Mouse (Mus musculus): ENCODE results near the gene Myod1. TPM values are rescaled to one million over a fixed set of nuclear protein-coding genes. Genes with fewer than 3 reads are reported as not detected.
A peak's percentile ranks its signal among the peaks of the same experiment; 100 is the strongest.

Gene Myod1
- polyA plus RNA-seq, 1 experiment from 2014 or later = not detected

GRCm38 (mm10) chr7:46371104-46371503 is 5.2 kb upstream of the Myod1 start:
- H3K4me1 ChIP-seq (ENCODE audit: control insufficient read depth in 2 of 2, insufficient read depth in 2 of 2, low read length in 2 of 2) = no peaks in the 10 kb centered on the region
- peaks cover 52% of the 10 kb centered on the region for H3K27me3 ChIP-seq (ENCODE audit: control insufficient read depth, insufficient read depth, low read length)
- no peaks in the 10 kb centered on the region for H3K9me3 ChIP-seq (ENCODE audit: control insufficient read depth, low read length)
- H3K9ac ChIP-seq (ENCODE audit: low read length) = no peak overlapping the region
- no peak for ATAC-seq (ENCODE audit: insufficient number of reproducible peaks, insufficient read depth, low FRiP score, low read depth)
- no peak overlapping the region for H3K27ac ChIP-seq (replicated peaks in 1 of 2; ENCODE audit: control insufficient read depth in 1 of 2, insufficient read depth in 1 of 2, low read depth in 2 of 2, low read length in 2 of 2)
- no peak overlapping the region for H3K4me2 ChIP-seq (ENCODE audit: low read length)
- H3K36me3 ChIP-seq (ENCODE audit: control insufficient read depth, insufficient read depth, low read length) = no peaks in the 10 kb centered on the region
- H3K4me3 ChIP-seq (ENCODE audit: control insufficient read depth in 1 of 2, insufficient read depth in 1 of 2, low read depth in 1 of 2, low read length in 2 of 2) = no peak overlapping the region
- WGBS = 63% methylated on average over 4 of the region's 4 CpGs

DNA sequence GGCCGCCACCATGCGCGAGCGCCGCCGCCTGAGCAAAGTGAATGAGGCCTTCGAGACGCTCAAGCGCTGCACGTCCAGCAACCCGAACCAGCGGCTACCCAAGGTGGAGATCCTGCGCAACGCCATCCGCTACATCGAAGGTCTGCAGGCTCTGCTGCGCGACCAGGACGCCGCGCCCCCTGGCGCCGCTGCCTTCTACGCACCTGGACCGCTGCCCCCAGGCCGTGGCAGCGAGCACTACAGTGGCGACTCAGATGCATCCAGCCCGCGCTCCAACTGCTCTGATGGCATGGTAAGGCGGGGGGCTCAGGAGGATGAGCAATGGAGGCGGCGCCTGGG is 703 bp downstream of the Myod1 start:
- Histone ChIP-seq H3K4me1 (ENCODE audit: control insufficient read depth in 2 of 2, insufficient read depth in 2 of 2, low read length in 2 of 2) (peaks cover 0 to 6% of the 10 kb centered on the region in 2 experiments; a peak in 1 of 4 replicates), H3K4me2 (ENCODE audit: low read length) (peak overlapping the region; percentile 32), H3K9ac (ENCODE audit: low read length) (no peak overlapping the region), H3K36me3 (ENCODE audit: control insufficient read depth, insufficient read depth, low read length) (no peaks in the 10 kb centered on the region), H3K4me3 (ENCODE audit: control insufficient read depth in 1 of 2, insufficient read depth in 1 of 2, low read depth in 1 of 2, low read length in 2 of 2) (peak overlapping the region in 1 of 2 experiments; percentile 9; a peak in 1 of 4 replicates), H3K27ac (replicated peaks in 1 of 2; ENCODE audit: control insufficient read depth in 1 of 2, insufficient read depth in 1 of 2, low read depth in 2 of 2, low read length in 2 of 2) (no peak overlapping the region), H3K9me3 (ENCODE audit: control insufficient read depth, low read length) (no peaks in the 10 kb centered on the region), H3K27me3 (ENCODE audit: control insufficient read depth, insufficient read depth, low read length) (peaks cover 87% of the 10 kb centered on the region)
- WGBS = 1% methylated on average over 33 of the region's 33 CpGs
- no peak for ATAC-seq (ENCODE audit: insufficient number of reproducible peaks, insufficient read depth, low FRiP score, low read depth)

DNA sequence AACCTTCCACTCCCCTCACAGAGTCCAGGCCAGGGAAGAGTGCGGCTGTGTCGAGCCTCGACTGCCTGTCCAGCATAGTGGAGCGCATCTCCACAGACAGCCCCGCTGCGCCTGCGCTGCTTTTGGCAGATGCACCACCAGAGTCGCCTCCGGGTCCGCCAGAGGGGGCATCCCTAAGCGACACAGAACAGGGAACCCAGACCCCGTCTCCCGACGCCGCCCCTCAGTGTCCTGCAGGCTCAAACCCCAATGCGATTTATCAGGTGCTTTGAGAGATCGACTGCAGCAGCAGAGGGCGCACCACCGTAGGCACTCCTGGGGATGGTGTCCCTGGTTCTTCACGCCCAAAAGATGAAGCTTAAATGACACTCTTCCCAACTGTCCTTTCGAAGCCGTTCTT is 1.8 kb downstream of the Myod1 start:
- WGBS = 2% methylated on average over 22 of the region's 22 CpGs
- no peak for ATAC-seq (ENCODE audit: insufficient number of reproducible peaks, insufficient read depth, low FRiP score, low read depth)
- Histone ChIP-seq H3K4me2 (ENCODE audit: low read length) (no peak overlapping the region), H3K4me1 (ENCODE audit: control insufficient read depth in 2 of 2, insufficient read depth in 2 of 2, low read length in 2 of 2) (peaks cover 0 to 6% of the 10 kb centered on the region in 2 experiments; a peak in 1 of 4 replicates), H3K9me3 (ENCODE audit: control insufficient read depth, low read length) (no peaks in the 10 kb centered on the region), H3K4me3 (ENCODE audit: control insufficient read depth in 1 of 2, insufficient read depth in 1 of 2, low read depth in 1 of 2, low read length in 2 of 2) (no peak overlapping the region), H3K9ac (ENCODE audit: low read length) (no peak overlapping the region), H3K36me3 (ENCODE audit: control insufficient read depth, insufficient read depth, low read length) (no peaks in the 10 kb centered on the region), H3K27me3 (ENCODE audit: control insufficient read depth, insufficient read depth, low read length) (peaks cover 76% of the 10 kb centered on the region), H3K27ac (replicated peaks in 1 of 2; ENCODE audit: control insufficient read depth in 1 of 2, insufficient read depth in 1 of 2, low read depth in 2 of 2, low read length in 2 of 2) (no peak overlapping the region)

DNA sequence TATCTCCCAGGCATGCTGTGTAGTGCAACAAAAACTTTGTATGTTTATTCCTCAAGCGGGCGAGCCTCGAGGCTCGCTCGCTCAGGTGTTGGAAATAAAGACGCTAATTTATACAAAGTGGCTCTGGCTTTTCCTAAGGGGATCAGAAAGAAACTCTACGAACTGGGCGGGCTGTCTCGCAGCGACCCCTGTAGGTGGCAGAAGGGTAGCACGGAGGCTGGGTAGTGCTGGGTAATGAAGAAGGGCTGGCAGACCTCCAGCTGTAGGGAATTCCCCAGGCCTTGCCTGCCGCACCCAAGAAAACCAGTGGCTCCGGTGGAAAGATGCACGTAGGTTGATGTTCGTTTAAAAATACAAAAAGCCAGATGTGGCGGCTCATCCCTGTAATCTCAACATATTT is 2.7 kb downstream of the Myod1 start:
- Histone ChIP-seq H3K4me1 (ENCODE audit: control insufficient read depth in 2 of 2, insufficient read depth in 2 of 2, low read length in 2 of 2) (peaks cover 0 to 6% of the 10 kb centered on the region in 2 experiments; a peak in 1 of 4 replicates), H3K27ac (replicated peaks in 1 of 2; ENCODE audit: control insufficient read depth in 1 of 2, insufficient read depth in 1 of 2, low read depth in 2 of 2, low read length in 2 of 2) (no peak overlapping the region), H3K4me2 (ENCODE audit: low read length) (no peak overlapping the region), H3K9ac (ENCODE audit: low read length) (no peak overlapping the region), H3K4me3 (ENCODE audit: control insufficient read depth in 1 of 2, insufficient read depth in 1 of 2, low read depth in 1 of 2, low read length in 2 of 2) (no peak overlapping the region), H3K36me3 (ENCODE audit: control insufficient read depth, insufficient read depth, low read length) (no peaks in the 10 kb centered on the region), H3K27me3 (ENCODE audit: control insufficient read depth, insufficient read depth, low read length) (peaks cover 67% of the 10 kb centered on the region), H3K9me3 (ENCODE audit: control insufficient read depth, low read length) (no peaks in the 10 kb centered on the region)
- ATAC-seq (ENCODE audit: insufficient number of reproducible peaks, insufficient read depth, low FRiP score, low read depth) = no peak
- 9% methylated on average over 16 of the region's 16 CpGs for WGBS

DNA sequence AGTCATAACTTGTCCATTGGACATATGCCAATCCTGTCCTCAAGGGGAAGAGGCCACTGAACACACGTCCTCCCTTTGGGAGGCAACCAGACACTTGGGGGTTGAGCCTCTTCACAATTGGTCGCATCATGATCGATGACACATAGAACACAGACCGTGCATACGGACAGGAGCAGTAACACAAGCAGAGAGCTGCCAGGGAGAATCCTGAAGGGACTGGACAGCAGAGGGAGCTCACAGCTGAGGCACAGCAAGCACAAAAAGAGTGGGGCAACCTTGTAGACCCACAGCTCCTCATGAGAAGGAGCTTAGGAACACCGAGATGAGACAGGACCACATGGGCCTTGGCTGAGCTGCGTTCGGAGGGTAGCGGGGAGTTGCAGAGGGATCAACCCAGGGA is 4.4 kb downstream of the Myod1 start:
- Histone ChIP-seq H3K4me3 (ENCODE audit: control insufficient read depth in 1 of 2, insufficient read depth in 1 of 2, low read depth in 1 of 2, low read length in 2 of 2) (no peak overlapping the region), H3K27me3 (ENCODE audit: control insufficient read depth, insufficient read depth, low read length) (peaks cover 51% of the 10 kb centered on the region), H3K4me1 (ENCODE audit: control insufficient read depth in 2 of 2, insufficient read depth in 2 of 2, low read length in 2 of 2) (peaks cover 0 to 6% of the 10 kb centered on the region in 2 experiments; a peak in 1 of 4 replicates), H3K36me3 (ENCODE audit: control insufficient read depth, insufficient read depth, low read length) (no peaks in the 10 kb centered on the region), H3K9ac (ENCODE audit: low read length) (no peak overlapping the region), H3K4me2 (ENCODE audit: low read length) (no peak overlapping the region), H3K27ac (replicated peaks in 1 of 2; ENCODE audit: control insufficient read depth in 1 of 2, insufficient read depth in 1 of 2, low read depth in 2 of 2, low read length in 2 of 2) (no peak overlapping the region), H3K9me3 (ENCODE audit: control insufficient read depth, low read length) (no peaks in the 10 kb centered on the region)
- 56% methylated on average over 9 of the region's 9 CpGs for WGBS
- no peak for ATAC-seq (ENCODE audit: insufficient number of reproducible peaks, insufficient read depth, low FRiP score, low read depth)

DNA sequence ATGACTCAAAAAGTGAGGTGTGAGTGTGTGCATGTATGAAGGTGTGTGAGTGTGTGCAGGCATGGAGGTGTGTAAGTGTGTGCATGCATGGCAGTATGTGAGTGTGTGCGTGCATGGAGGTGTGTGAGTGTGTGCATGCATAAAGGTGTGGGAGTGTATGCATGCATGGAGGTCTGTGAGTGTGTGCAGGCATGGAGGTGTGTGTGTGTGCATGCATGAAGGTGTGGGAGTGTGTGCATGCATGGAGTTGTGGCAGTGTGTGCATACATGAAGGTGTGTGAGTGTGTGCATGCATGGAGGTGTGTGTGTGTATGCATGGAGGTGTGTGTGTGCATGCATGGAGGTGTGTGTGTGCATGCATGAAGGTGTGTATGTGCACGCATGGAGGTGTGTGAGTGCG is 11.2 kb downstream of the Myod1 start:
- 76% methylated on average over 3 of the region's 3 CpGs for WGBS
- no peak for ATAC-seq (ENCODE audit: insufficient number of reproducible peaks, insufficient read depth, low FRiP score, low read depth)
- H3K4me2 ChIP-seq (ENCODE audit: low read length) = no peak overlapping the region

GRCm38 (mm10) chr7:46389456-46390085 is 13.3 kb downstream of the Myod1 start:
- Histone ChIP-seq H3K4me2 (ENCODE audit: low read length) (no peak overlapping the region), H3K27ac (replicated peaks in 1 of 2; ENCODE audit: control insufficient read depth in 1 of 2, insufficient read depth in 1 of 2, low read depth in 2 of 2, low read length in 2 of 2) (no peak overlapping the region), H3K4me3 (ENCODE audit: control insufficient read depth in 1 of 2, insufficient read depth in 1 of 2, low read depth in 1 of 2, low read length in 2 of 2) (no peak overlapping the region), H3K27me3 (ENCODE audit: control insufficient read depth, insufficient read depth, low read length) (peaks cover 18% of the 10 kb centered on the region), H3K36me3 (ENCODE audit: control insufficient read depth, insufficient read depth, low read length) (no peaks in the 10 kb centered on the region), H3K4me1 (ENCODE audit: control insufficient read depth in 2 of 2, insufficient read depth in 2 of 2, low read length in 2 of 2) (no peaks in the 10 kb centered on the region), H3K9me3 (ENCODE audit: control insufficient read depth, low read length) (no peaks in the 10 kb centered on the region), H3K9ac (ENCODE audit: low read length) (no peak overlapping the region)
- 71% methylated on average over 10 of the region's 10 CpGs for WGBS
- no peak for ATAC-seq (ENCODE audit: insufficient number of reproducible peaks, insufficient read depth, low FRiP score, low read depth)

More for the DNA sequence above, 11.2 kb downstream of the Myod1 start:
- H3K4me3 ChIP-seq (ENCODE audit: control insufficient read depth in 1 of 2, insufficient read depth in 1 of 2, low read depth in 1 of 2, low read length in 2 of 2) = no peak overlapping the region
- H3K27me3 ChIP-seq (ENCODE audit: control insufficient read depth, insufficient read depth, low read length) = 0 out of 2 replicates have a peak, but pooled peaks cover 3% of the 10 kb centered on the region
- H3K9ac ChIP-seq (ENCODE audit: low read length) = no peak overlapping the region
- H3K27ac ChIP-seq (replicated peaks in 1 of 2; ENCODE audit: control insufficient read depth in 1 of 2, insufficient read depth in 1 of 2, low read depth in 2 of 2, low read length in 2 of 2) = no peak overlapping the region
- H3K4me1 ChIP-seq (ENCODE audit: control insufficient read depth in 2 of 2, insufficient read depth in 2 of 2, low read length in 2 of 2) = no peaks in the 10 kb centered on the region
- H3K36me3 ChIP-seq (ENCODE audit: control insufficient read depth, insufficient read depth, low read length) = no peaks in the 10 kb centered on the region
- H3K9me3 ChIP-seq (ENCODE audit: control insufficient read depth, low read length) = no peaks in the 10 kb centered on the region

DNA sequence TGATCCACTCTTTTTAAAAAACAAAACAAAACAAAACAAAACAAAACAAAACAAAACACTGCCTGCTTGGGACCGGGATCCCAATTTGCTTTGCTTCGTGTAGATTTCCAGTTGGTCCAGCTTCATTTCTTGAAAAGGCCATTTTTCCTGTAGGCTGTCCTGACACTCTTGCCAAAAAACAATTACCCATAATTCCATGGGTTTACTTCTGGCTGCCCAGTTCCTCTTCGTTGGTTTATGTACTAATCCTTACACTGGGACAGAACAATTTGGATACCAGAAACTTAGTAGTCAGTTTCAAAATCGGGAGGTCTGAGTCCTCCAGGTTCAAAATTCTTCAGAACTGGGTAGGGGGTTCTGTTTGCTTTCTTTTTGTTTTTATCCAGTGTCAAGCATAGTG is 14.0 kb downstream of the Myod1 start:
- ATAC-seq (ENCODE audit: insufficient number of reproducible peaks, insufficient read depth, low FRiP score, low read depth) = no peak
- H3K36me3 ChIP-seq (ENCODE audit: control insufficient read depth, insufficient read depth, low read length) = no peaks in the 10 kb centered on the region
- peaks cover 25% of the 10 kb centered on the region for H3K27me3 ChIP-seq (ENCODE audit: control insufficient read depth, insufficient read depth, low read length)
- H3K9me3 ChIP-seq (ENCODE audit: control insufficient read depth, low read length) = no peaks in the 10 kb centered on the region
- 55% methylated on average over 4 of the region's 4 CpGs for WGBS
- H3K4me2 ChIP-seq (ENCODE audit: low read length) = no peak overlapping the region
- no peak overlapping the region for H3K4me3 ChIP-seq (ENCODE audit: control insufficient read depth in 1 of 2, insufficient read depth in 1 of 2, low read depth in 1 of 2, low read length in 2 of 2)
- H3K27ac ChIP-seq (replicated peaks in 1 of 2; ENCODE audit: control insufficient read depth in 1 of 2, insufficient read depth in 1 of 2, low read depth in 2 of 2, low read length in 2 of 2) = no peak overlapping the region
- no peaks in the 10 kb centered on the region for H3K4me1 ChIP-seq (ENCODE audit: control insufficient read depth in 2 of 2, insufficient read depth in 2 of 2, low read length in 2 of 2)
- H3K9ac ChIP-seq (ENCODE audit: low read length) = no peak overlapping the region

All from heart, embryonic 14.5 days (tissue).